Mouse (Mus musculus): ENCODE measurements around the gene Slc4a4. TPM values are rescaled to one million over a fixed set of nuclear protein-coding genes. Genes with fewer than 3 reads are reported as not detected.

Gene Slc4a4
- total RNA-seq, 2 experiments from 2014 or later, result not detected

DNA sequence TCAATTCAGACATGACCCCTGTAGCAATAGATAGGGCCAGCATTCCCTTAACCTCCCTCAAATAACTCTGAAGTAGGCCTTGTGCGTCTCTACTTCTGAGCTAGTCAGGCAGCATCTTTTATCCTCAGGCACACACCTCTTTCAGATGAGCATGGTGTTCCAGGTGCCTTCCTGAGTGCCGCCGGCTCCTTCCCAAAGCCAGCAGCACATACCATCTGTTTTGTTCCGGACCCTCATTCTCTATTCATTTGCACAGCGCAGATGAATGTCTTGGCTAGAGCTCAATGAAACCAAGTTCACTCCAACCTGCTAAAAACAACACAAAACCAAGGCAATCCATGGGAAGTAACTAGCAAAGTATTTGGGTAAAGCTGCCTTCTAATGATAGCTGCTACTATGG is 165.6 kb downstream of the Slc4a4 start:
- no peak for ATAC-seq (replicated peaks; ENCODE audit: low FRiP score, poor library complexity, severe bottlenecking)

DNA sequence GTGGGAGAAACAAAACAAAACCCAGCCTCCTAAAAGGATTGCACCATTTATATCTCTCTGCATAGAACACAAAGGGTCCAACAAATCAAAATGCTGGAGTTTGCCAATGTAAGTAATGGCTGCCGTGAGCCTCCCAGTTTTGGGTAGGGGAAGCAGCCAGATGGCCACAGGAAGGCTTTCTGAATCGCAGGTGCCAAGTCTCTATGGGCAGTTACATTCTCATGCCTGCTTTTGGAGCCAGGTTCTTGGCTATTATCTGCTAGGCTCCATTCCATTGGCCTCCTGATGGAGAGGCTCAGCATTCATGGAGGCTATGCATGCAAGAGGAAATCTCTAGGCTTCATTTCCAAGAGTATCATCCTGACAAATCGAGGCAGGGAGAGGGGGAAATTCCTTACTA is 169.0 kb downstream of the Slc4a4 start:
- ATAC-seq (replicated peaks; ENCODE audit: low FRiP score, poor library complexity, severe bottlenecking), result no peak

DNA sequence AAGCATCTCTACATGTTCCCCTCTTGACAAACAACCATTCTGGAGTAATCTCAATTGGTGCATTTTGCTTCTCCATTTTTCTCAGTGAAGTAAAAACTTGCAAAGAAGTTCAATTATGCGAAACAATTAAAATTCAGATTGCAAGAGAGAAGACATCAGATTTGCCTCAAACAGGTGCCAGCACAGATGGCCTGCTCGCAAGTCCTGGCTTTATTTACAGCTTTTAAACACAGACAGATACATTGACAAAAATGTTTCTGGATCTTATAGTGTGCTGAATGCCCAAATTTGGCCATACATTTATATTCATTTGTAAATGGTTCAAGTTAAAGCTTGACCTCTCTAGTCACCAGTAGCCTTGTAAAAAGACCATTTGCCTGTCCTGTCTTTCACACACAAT is 169.8 kb downstream of the Slc4a4 start:
- ATAC-seq (replicated peaks; ENCODE audit: low FRiP score, poor library complexity, severe bottlenecking), result no peak

DNA sequence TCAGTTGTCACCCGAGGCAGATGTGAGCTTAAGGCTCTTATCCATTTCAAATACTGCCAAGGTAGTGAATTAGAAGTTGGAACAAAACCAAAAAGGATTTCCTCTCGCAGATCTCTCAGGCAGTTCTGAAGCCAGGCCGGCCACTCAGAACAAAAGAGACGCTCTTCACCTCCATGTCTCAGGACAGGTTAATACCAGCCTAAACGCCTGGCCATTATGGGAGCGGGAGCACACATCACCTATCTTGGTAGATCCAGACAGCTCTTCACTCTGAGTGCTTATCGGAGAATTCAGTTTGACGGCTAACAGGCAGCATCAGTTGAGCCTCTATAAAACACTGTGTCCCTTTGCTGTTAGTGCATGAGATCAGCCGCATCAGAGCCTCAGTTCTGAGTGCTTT is 174.5 kb downstream of the Slc4a4 start:
- ATAC-seq (replicated peaks; ENCODE audit: low FRiP score, poor library complexity, severe bottlenecking), result no peak

DNA sequence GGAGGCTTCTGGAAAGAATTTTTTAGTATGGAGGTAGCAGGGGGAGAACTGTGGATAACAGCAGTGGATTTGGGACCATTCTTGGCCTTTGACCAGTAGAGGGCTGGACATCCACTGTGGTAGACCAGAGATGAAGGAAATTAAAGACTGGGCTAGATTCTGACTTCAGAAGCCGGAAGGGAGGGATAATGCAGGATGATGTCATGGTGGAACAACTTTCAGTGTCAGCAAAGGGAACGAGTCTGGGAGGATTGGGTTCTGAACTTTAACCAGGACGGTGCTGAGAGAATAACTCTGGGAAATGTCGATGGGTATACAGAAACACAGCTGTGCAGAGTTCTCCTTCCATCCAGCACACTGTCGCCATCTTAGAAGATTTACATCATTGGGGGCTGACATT is 175.7 kb downstream of the Slc4a4 start:
- ATAC-seq (replicated peaks; ENCODE audit: low FRiP score, poor library complexity, severe bottlenecking), result no peak

DNA sequence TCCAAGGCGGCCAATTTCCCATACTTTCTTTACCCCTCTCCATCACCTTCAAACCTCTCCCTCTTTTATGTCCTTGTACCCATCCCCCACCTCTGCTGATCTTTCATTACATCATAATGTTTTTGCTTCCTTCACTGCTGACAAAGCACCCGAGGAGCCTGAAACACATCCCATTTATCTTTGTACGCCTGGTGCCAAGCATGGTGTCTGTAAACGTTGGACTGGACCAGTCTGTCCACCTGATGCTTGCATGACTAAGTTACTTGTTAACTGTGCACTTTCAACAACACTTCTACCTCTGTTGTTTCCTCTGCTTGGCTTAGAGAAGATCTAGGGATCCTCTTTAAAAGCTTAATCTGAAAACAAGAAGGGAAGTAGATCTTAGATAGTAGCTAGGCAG is 180.5 kb downstream of the Slc4a4 start:
- ATAC-seq (replicated peaks; ENCODE audit: low FRiP score, poor library complexity, severe bottlenecking), result no peak

DNA sequence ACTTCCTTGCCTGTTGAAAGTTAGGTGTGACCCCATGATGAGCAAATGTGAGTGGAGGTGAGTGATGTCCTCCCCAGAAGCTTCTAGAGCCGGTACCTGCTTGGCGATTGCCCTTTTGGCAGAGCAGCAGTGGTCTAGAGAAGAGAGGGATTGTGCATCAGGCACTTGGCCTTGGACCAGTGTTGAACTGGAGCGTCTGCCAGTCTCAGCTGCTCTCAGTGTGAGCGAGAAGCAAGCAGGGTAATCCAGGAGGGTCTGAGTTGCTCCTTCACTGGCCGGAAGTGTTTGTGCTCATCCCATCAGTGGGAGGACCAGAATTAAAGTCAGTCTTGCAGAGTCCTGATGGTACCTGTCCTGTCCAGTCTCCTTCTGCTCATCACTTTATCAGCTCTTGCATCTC is 181.5 kb downstream of the Slc4a4 start:
- no peak for ATAC-seq (replicated peaks; ENCODE audit: low FRiP score, poor library complexity, severe bottlenecking)

DNA sequence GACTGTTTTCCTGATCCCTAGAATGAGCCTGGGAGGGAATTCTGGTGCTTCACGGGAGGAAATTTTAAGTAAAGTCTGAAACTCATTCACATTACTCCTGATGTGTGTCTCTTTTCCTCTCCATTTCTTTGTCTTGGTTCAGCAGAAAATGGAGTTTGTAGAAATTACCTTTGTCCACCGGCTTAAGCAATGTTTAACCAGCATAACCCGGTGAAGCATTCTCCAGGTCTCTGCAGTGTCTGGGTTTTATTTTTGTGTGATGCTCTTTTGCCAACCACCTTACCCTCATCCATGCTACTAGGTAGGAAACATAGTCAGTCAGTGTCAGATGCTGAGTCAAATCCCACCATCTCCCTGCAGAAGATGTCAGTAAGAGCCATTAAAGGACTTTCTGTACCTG is 183.4 kb downstream of the Slc4a4 start:
- ATAC-seq (replicated peaks; ENCODE audit: low FRiP score, poor library complexity, severe bottlenecking), result no peak

DNA sequence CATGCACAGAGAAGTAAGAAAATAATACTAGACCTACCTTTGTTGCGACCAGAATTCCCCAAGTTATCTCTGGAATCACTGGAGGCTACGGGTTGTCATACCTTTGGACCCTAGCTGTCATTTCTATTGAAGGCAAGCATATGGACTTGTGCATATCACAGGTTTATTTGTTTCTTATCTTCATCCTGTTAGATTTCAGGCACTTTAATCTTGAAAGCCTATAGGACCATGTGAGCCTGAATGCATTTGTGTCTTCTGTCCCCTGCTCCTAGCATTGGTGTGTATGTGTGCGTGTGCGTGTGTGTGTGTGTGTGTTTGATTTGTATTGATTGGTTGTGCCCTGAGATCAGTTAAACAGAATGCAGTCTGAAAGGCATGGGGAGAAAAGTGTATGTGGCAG is 185.3 kb downstream of the Slc4a4 start:
- ATAC-seq (replicated peaks; ENCODE audit: low FRiP score, poor library complexity, severe bottlenecking), result no peak

DNA sequence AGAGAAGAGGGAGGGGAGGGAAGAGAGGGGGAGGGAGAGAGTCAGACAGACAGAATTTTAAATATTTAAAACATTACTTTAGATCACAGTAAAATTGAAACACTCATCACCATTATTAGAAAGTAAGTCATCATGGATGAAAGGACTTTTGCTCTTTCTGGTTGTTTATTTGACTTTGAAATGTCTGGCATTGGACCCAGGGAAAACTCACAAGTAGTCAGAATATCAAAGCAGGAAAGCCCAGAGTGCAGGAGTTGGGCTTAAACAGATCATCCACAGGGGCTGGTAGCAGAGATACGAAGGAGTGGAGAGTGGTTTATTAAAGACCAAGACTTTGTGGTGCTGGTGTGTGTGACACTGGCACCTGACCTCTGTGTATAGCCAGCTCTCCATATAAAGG is 191.1 kb downstream of the Slc4a4 start:
- ATAC-seq (replicated peaks; ENCODE audit: low FRiP score, poor library complexity, severe bottlenecking), result no peak

DNA sequence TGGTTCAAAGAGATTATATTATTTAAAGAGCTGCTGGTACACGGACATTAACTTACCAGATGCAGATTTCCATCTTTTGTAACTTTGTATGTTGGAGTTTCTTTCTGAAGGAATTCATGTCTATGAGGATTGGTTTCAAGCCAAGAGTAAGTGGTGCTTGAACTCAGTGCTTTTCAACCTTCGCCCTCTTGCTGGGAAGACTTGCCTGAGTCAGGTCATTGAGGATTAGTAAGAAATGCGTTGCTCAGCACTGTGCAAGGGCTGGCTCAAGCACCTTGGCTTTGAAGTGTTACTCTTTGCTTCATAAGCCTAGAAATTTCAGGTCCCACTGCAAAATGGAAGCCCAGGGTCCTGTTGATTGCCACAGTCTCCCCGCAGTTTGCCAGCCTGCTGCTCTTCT is 196.9 kb downstream of the Slc4a4 start:
- ATAC-seq (replicated peaks; ENCODE audit: low FRiP score, poor library complexity, severe bottlenecking), result no peak

DNA sequence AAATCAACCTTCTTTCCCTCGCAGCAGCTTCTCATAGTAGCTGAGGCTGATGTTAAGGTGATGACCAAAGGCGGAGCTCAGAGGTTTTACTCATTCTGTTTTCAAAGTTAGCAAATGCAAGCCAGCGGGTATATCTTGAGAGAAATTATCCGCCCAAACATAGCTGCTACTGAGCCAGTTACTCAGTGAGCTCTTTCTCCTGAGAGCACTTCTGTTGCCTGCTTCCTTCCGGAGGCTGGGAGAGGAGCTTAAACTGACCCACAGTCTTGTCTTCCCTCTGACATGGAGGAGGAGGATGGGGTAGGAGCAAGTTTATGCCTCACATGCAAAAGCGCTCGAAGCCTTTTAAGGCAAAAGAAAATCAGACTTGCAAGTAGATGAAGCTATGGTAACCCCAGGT is 201.3 kb downstream of the Slc4a4 start:
- ATAC-seq (replicated peaks; ENCODE audit: low FRiP score, poor library complexity, severe bottlenecking), result no peak

DNA sequence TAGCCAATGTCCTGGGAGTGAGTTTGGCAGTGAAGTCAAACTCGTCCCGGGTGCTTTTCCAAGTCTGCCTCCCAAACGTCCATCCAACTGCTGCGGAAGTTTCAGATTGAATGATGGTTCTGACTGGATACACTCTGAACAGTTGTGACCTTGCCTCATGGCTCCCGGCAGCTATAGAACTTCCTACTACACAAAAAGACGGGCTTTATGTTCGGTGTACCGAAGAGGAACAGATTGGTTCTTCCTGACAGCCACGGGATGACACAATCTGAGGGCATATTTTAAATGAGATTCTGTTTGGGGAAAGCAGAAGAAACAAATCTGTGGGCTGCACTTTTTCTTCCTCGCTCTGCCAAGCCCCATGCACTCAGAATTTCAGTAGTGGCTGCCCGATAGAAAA is 201.8 kb downstream of the Slc4a4 start:
- ATAC-seq (replicated peaks; ENCODE audit: low FRiP score, poor library complexity, severe bottlenecking), result no peak

DNA sequence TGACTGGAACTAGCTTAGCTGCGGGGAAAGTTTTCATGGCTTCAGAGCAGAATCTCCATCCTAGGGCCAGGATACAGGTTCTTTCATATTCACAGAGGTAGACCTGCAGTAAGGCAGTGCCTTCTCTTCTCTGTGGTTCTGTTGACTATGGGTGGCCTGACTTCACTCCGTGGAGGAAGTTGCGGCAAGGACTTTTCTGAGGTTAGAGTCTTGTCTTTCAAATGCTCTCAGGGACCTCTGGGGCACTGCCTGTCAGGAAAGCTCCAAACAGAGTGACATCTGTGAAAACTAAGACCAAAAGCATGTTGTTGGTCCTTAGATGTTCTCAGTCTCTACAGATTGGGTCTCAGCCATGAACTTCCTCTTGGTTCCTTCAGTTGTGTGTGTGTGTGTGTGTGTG is 203.5 kb downstream of the Slc4a4 start:
- ATAC-seq (replicated peaks; ENCODE audit: low FRiP score, poor library complexity, severe bottlenecking), result no peak

DNA sequence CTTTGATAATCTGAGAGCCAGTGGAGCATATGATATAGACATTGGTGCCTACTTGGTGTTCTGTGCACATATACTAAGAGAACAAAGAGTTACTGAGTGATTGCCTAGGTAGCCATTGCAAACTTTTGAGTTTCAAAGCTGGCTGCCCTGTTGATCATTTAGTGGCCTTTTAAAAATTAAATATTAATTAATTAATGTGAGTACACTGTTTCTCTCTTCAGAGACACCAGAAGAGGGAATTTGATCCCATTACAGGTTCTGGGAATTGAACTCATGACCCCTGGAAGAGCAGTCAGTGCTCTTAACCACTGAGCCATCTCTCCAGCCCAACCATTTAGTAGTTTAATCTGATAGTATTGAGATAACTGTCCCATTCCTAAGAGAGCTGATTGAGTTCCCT is 209.8 kb downstream of the Slc4a4 start:
- no peak for ATAC-seq (replicated peaks; ENCODE audit: low FRiP score, poor library complexity, severe bottlenecking)

DNA sequence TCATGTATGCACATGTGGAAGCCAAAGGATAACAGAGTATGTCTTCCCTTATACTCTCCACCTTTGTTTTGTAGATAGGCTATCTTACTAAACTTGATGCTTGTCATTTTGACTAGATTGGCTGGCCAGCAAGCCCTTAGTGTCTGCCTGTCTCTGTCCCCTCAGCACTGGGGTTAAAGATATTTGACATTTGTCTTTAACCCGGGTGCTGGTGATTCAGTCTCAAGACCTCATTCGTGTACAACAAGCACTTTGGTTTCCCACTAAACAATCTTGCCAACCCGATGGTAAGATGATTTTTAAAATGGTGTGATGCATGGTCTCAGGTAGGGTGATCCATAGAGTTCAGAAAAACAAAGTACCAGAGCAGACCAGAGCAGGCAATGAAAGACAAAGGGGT is 210.7 kb downstream of the Slc4a4 start:
- ATAC-seq (replicated peaks; ENCODE audit: low FRiP score, poor library complexity, severe bottlenecking), result no peak

DNA sequence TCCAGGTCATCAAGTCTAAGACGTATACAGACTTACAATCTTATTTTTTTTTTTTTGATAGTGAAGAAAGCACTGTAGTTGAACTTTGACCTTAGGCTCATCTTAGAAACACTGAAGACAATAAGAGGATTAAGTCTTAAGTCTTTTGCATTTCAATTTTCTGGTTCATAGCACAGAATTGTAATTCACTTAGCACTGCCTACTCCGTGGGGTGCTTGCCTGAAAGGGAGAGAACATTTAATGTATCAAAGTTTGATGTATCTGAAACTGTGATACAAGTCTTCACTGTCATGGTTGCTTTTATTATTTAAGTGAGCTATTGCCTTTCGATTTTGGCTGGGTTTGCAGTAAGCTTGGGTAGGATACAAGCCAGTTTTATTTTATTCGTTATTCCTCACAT is 211.5 kb downstream of the Slc4a4 start:
- no peak for ATAC-seq (replicated peaks; ENCODE audit: low FRiP score, poor library complexity, severe bottlenecking)

DNA sequence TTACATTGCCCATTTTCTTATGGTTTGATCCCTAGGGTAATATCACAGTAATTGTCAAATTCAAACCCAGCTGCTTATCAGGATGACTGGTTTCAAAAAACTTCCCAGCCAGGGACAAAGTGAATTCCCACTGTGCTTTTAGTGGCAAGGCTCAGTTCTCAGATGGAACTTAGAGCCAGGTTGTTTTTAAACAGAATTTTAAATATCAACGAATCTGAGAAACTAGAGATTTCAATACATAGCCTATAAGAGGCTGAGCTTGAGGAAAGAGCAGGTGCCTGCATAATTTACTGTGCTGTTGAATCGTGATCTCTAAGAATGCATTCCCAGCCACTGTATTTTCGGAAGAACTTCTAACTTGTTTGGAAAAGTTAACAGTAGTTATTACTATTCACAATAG is 213.3 kb downstream of the Slc4a4 start:
- no peak for ATAC-seq (replicated peaks; ENCODE audit: low FRiP score, poor library complexity, severe bottlenecking)

DNA sequence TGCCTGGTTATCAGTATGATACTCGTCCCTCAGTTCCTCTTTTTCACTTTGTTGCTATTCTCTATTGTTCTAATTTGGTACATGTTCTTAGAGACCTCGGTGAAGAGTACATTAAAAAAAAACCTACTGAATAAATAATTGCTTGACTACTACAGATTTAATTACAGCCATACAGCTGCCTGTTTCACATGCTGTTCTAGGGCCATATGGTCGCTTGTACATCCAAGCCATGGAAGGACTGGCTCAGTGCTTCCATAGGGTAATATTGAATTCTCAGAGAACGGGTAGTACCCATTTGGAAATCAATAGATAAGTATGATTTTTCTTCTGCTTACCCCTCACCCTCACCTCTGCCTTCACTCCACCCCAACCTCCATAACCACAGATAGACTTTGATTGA is 215.9 kb downstream of the Slc4a4 start:
- ATAC-seq (replicated peaks; ENCODE audit: low FRiP score, poor library complexity, severe bottlenecking), result no peak

DNA sequence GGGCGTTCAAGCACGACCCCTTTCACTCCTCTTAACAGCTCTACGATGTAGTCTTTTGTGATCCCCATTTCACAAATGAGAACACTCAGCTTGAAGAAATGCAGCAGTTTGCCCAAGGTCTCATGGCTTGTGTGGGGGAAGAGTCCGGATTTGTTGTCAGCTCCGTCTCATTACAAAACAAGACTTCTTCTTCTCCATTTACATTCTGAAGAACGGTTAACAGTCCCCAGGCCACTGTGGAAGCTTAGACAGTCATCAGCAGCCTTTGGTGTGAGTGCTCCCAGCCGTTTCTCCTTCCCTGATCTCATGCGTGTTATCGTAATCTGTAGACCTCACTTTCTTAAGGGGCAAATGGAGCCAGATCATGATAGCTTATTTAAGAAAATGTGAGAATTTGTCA is 218.7 kb downstream of the Slc4a4 start:
- no peak for ATAC-seq (replicated peaks; ENCODE audit: low FRiP score, poor library complexity, severe bottlenecking)

DNA sequence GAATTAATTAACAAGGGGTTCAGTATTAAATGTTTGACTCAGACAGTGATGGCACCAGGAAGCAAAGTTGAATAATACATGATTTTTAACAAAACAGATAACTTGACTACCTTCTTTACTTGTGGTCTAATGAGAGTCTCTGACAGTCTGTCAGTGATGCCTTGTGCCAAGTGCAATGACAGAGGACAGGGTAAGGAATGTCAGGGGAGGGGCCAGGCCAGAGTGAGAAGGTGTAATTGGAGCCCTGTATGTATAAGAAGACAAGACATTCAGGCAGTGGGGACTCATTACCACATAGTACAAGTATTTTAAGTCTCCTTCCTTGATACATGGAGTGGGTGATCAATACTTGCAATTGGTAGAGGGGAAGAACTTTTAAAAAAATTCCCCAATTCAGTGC is 219.6 kb downstream of the Slc4a4 start:
- ATAC-seq (replicated peaks; ENCODE audit: low FRiP score, poor library complexity, severe bottlenecking), result no peak

DNA sequence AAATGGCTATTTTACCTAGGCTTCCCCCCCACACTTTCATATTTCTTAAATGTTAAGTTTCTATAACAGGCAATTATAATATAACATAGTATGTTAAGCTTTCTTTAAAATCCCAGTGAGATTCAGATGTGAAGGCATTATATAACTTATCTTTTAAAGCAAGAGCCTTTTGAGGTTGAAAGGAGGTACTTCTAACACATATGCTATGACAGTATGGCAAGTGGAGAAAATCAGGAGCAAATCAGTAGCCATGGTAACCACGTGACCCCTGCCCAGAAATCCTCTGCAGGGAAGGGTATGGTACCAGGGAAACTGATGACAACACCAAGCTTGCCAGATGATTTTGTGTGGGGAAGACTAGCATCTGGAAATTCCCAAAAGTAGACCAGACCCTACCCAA is 222.2 kb downstream of the Slc4a4 start:
- no peak for ATAC-seq (replicated peaks; ENCODE audit: low FRiP score, poor library complexity, severe bottlenecking)

DNA sequence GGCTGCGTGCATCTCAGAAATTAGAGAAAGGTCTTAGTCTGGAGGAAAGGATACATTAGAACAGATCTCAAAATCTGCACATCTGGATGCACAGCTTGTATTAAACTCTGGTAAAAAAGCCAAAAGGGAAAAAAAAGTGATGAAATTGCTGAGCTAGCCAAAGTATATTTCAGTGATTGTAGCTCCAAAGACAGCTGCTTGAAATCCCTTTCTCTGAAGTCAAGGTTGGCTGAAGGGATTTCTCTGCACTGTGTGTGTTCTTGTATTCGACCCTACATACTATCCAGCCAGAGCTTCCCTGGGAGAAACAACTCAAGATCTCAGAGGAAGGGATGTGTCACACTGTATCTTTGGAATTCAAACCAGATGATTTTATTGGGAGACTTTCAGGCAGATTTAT is 223.2 kb downstream of the Slc4a4 start:
- no peak for ATAC-seq (replicated peaks; ENCODE audit: low FRiP score, poor library complexity, severe bottlenecking)
